Mouse (Mus musculus): ENCODE measurements around the gene Neo1. TPM values are rescaled to one million over a fixed set of nuclear protein-coding genes. Genes with fewer than 3 reads are reported as not detected.
"Not testable (repeated sequence)": the region's sequence is repeated elsewhere in the genome, so short reads cannot be mapped to it uniquely, and the experiment has no call there.

The Neo1 gene
- polyA plus RNA-seq, 1 experiment from 2014 or later: 1.5 TPM

DNA sequence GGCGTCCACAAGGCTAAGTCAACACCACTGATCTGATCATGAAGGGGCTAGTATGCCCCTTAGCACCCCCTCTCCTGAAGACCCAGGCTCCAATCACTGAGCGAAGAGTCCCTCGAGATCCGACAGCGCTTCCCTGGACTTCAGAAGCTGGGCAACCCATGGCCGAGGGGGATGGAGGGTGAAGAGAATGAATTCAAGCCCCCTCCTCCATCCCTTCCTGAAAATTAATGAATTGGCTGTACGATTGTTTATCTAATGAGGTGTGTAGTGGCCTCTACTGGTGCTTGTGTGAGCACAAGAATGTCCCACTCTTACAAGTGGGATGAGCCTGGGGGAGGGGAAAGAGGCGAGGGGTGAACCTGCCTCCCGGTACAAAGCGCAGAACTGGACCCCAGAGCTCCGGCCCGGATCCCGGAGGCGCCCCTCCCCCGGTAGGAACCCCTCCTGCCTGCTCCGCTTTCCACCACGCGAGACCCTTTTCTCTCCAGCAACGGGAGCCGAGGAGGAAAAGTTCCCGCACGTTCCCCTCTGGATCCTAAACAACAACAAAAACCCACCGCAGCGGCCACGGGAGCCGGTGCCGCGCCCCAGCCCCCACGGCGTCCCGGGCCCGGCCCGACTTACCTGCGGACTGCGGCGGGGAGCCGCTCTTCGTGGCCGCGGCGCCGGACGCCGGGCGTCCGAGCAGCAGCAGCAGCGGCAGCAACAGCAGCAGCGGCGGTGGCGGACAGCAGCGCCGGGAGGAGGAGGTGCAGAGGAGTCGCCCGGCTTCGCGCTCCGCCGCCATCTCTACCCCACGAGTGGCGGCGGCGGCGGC, 691 bp downstream of the Neo1 start:
- Histone ChIP-seq H3K4me3 (ENCODE audit: inconsistent target) (no peak overlapping the region), H3K79me2 (ENCODE audit: inconsistent target) (no peaks in the 10 kb centered on the region), H3K27ac (no peak overlapping the region), H3K36me3 (ENCODE audit: inconsistent target) (no peaks in the 10 kb centered on the region)
- 4% methylated on average over 59 of the region's 63 CpGs for WGBS (ENCODE audit: missing documents)

DNA sequence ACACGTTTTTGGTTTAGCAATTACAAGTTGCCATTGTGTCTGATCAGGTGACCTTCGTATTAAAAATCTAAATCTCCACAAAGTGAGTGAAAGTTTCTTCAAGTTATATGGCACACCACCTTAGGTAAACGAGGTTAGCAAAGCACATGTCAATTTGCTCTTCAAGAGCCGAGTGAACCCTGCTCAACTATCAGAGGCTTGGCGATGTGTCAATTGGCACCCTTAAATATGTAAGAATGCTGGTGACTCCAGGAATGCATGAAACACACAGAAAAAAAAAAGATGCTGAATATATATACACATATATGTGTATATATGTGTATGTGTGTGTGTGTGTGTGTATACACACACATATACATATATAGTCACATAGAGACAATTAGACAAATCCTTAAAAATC, 1.4 kb downstream of the Neo1 start:
- no peak overlapping the region for H3K4me3 ChIP-seq (ENCODE audit: inconsistent target)
- WGBS (ENCODE audit: missing documents): 59% methylated on average over 5 of the region's 5 CpGs

DNA sequence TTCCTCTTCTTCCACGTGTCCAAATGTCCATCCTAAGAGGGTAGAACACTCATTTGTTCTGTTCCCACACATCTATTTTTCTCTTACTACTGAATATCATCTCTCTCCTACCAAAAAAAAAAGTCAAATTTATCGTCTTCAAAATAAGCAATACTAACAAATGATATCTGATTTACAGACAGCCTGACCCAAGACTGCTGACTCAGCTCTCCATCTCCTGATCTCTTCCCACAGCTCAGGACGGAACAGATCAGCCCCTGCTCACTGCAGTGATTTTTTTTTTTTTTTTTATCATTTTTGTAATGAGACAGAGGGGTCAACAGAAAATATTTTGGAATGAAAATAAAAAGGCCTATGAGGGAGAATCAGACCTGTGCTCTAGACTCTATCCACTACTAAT, 2.7 kb downstream of the Neo1 start:
- no peaks in the 10 kb centered on the region for H3K79me2 ChIP-seq (ENCODE audit: inconsistent target)
- no peaks in the 10 kb centered on the region for H3K36me3 ChIP-seq (ENCODE audit: inconsistent target)
- no peak overlapping the region for H3K4me3 ChIP-seq (ENCODE audit: inconsistent target)
- no peak overlapping the region for H3K27ac ChIP-seq
- 61% methylated on average over 2 of the region's 3 CpGs for WGBS (ENCODE audit: missing documents)

More for the DNA sequence above, 1.4 kb downstream of the Neo1 start:
- Histone ChIP-seq H3K79me2 (ENCODE audit: inconsistent target) (no peaks in the 10 kb centered on the region), H3K27ac (no peak overlapping the region), H3K36me3 (ENCODE audit: inconsistent target) (no peaks in the 10 kb centered on the region)

DNA sequence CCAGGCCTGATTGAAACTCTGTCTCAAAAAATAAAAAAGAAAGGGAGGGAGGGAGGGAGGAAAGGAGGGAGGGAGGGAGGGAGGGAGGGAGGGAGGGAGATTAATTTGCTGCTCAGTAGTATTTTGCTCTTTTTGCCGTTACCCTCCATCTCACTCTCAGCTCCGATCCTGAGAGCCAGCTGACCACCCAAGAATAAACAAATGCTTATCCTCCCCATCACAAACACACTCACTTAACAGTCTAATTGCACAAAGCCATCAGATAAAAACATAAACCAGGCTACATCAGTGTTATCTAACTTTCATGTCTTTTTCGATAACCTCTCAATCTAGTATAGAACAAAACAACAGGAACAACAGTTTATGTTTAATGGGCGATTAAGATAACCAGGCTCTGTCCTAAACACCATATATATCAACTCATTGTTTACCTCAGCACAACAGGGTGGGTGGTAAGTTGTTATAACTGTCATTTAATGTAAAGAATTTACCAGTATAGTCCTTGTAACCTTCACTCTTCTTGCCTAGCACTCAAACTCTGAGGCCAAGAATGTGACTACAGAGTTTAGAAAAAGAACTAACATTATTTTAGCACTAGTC, 11.9 kb downstream of the Neo1 start:
- WGBS (ENCODE audit: missing documents): 94% methylated on average over 4 of the region's 4 CpGs
- Histone ChIP-seq H3K27ac (no peak overlapping the region), H3K4me3 (ENCODE audit: inconsistent target) (no peak overlapping the region), H3K79me2 (ENCODE audit: inconsistent target) (no peaks in the 10 kb centered on the region), H3K36me3 (ENCODE audit: inconsistent target) (no peaks in the 10 kb centered on the region)

DNA sequence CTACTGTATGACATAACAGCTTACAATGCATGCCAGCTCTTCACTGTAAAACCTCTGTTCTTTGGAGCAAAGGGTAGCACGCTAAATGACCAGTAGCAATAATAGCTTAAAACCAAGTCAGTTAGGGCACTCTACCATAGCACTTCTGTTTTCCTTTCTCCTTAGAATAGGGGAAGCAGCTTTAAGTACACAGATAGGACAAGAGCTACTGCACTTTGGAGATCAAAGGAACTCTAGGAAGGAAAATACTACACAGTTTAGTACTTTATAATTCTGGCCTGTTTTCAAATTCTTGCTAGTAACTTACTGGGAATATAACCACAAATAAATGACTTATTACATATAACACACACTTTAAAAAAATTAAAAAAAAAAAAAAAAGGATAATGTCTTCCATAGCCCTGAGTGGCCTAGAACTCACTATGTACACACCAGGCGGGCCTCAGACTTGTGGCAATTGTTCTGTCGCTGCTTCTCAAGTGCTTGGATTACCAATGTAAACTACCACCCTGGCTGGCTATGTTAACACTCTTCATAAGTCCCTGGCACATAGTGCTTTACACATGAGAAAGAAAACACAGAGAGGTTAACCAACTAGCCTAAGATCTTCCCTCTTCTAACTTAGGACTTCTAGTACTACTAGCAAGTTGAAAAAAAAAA, 20.1 kb downstream of the Neo1 start:
- H3K4me3 ChIP-seq (ENCODE audit: inconsistent target): no peak overlapping the region
- H3K36me3 ChIP-seq (ENCODE audit: inconsistent target): no peaks in the 10 kb centered on the region
- no peak overlapping the region for H3K27ac ChIP-seq
- H3K79me2 ChIP-seq (ENCODE audit: inconsistent target): no peaks in the 10 kb centered on the region
- WGBS (ENCODE audit: missing documents): 70% methylated on average over 3 of the region's 3 CpGs

DNA sequence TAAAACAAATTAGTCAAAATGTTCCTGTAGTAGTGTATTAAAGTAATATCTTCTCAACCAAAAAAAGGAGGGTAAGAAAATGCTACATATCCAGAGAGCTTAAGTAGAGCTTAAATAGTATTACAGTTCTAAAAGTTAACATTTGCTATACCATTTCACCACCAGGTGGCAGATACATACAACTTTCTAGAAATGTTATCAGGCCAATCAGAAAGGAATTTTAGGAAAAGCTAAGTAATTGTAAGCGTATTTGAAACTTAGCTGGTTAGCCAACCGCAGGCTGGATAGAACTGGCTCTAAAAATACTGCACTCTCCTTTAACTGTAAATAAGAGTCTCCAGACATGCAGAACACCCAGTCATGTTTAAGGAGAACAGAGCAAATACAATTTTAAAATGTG, 22.9 kb downstream of the Neo1 start:
- Histone ChIP-seq H3K27ac (no peak overlapping the region), H3K79me2 (ENCODE audit: inconsistent target) (no peaks in the 10 kb centered on the region), H3K36me3 (ENCODE audit: inconsistent target) (no peaks in the 10 kb centered on the region), H3K4me3 (ENCODE audit: inconsistent target) (no peak overlapping the region)
- WGBS (ENCODE audit: missing documents): 30% methylated on average over 2 of the region's 2 CpGs

DNA sequence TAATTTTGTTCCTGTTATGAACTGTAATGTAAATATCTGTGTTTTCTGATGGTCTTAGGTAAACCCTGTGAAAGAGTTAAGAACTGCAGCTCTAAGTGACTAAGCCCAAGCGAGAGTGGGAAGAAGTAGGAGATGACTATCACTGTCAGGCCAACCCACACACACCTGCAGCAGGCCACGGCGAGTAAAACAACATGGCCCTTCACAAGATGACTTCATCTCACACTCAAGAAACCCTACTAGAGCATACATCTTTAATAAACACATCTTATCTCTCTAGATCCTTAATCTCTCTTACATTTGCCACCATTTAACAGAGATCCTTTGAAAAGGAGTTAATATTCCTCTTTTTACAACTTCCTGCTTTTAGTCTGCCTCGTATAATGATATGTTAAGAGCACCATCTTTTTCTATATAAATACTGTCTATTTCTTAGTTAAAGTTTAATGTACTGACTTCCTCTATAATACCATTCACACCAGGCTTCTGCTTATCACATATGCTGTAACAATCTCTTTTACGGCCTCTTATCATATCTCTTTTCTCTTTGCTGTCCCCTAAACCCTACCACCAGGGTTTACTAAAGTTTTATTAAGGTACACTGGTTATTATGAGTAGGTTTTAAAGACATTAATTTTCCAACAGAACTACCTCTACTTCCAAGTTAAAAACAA, 46.8 kb downstream of the Neo1 start:
- no peak overlapping the region for H3K4me3 ChIP-seq (ENCODE audit: inconsistent target)
- no peaks in the 10 kb centered on the region for H3K79me2 ChIP-seq (ENCODE audit: inconsistent target)
- no peak overlapping the region for H3K27ac ChIP-seq
- no peaks in the 10 kb centered on the region for H3K36me3 ChIP-seq (ENCODE audit: inconsistent target)
- WGBS (ENCODE audit: missing documents): 84% methylated on average over 5 of the region's 5 CpGs

DNA sequence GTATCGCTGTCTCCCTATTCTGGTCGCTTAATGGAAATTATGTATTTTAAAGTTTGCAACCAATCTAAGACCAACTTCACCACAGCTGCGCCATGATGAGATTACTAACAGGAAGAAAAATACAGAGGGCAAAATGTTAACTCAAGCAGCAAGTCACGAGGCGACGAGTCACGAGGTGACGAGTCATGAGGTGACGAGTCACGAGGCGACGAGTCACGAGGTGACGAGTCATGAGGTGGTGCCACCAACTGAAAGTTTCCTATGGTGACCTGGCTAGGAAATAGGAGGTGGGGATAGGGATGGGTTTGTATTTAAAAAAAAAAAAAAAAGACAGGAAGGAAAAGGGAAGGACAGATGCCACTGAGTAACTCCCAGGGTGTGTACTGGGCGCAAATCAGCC, 57.2 kb downstream of the Neo1 start:
- H3K4me3 ChIP-seq (ENCODE audit: inconsistent target): no peak overlapping the region
- 81% methylated on average over 15 of the region's 15 CpGs for WGBS (ENCODE audit: missing documents)
- no peaks in the 10 kb centered on the region for H3K79me2 ChIP-seq (ENCODE audit: inconsistent target)
- no peak overlapping the region for H3K27ac ChIP-seq
- no peaks in the 10 kb centered on the region for H3K36me3 ChIP-seq (ENCODE audit: inconsistent target)

DNA sequence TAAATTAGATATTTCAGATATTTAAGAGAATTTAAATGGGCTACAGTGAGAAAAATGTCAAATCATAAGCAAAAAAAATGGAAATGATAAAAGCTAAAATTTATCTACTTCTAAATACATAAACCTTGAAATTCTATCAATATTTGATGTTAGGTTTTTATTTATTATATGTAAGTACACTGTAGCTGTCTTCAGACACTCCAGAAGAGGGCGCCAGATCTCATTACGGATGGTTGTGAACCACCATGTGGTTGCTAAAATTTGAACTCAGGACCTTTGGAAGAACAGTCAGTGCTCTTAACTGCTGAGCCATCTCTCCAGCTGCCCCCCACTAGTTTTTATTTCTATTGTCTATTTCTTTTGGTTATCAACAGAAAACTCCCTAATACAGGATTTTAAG, 65.1 kb downstream of the Neo1 start:
- not testable (repeated sequence) for H3K4me3 ChIP-seq (ENCODE audit: inconsistent target); H3K36me3 ChIP-seq (ENCODE audit: inconsistent target); H3K27ac ChIP-seq; H3K79me2 ChIP-seq (ENCODE audit: inconsistent target)
- WGBS (ENCODE audit: missing documents): 81% methylated on average over 2 of the region's 2 CpGs

DNA sequence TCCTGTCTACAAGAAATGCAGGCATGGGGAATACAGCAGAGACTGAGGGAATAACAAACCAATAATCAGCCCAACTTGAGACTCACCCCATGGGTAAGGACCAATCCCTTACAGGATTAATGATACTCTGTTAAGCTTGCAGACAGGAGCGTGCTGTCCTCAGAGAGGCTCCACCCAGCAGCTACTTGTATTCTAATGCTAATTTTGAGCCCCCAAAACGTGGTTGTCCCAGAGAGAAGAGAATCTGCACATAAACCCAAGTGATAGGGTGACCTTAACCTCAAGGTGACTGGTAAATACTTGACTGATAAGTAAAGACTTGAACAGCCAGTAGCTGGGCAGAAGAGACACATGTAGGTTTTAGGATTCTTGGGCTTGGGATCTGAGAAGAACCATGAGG, 68.9 kb downstream of the Neo1 start:
- Histone ChIP-seq H3K36me3 (ENCODE audit: inconsistent target) (no peaks in the 10 kb centered on the region), H3K4me3 (ENCODE audit: inconsistent target) (no peak overlapping the region), H3K79me2 (ENCODE audit: inconsistent target) (no peaks in the 10 kb centered on the region), H3K27ac (no peak overlapping the region)
- WGBS (ENCODE audit: missing documents): 72% methylated on average over 2 of the region's 2 CpGs

DNA sequence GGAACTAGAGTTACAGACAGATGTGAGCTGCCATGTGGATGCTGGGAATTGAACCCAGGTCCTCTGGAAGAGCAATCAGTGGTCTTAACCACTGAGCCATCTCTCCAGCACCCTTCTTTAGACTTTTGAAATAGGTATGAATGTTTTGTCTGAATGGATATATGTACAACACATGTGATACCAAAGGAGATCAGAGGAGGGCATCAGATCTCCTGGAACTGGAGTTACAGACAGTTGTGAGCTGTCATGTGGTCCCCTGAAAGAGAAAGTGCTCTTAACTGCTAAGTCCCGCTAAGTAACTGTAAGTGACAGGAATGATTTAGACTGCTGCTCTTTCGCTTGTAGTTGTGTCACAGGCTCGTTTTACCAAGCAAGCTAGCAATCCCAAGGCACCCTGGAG, 80.7 kb downstream of the Neo1 start:
- Histone ChIP-seq H3K36me3 (ENCODE audit: inconsistent target) (no peaks in the 10 kb centered on the region), H3K27ac (no peak overlapping the region), H3K4me3 (ENCODE audit: inconsistent target) (no peak overlapping the region), H3K79me2 (ENCODE audit: inconsistent target) (no peaks in the 10 kb centered on the region)
- WGBS (ENCODE audit: missing documents): 9% methylated on average over 3 of the region's 3 CpGs

DNA sequence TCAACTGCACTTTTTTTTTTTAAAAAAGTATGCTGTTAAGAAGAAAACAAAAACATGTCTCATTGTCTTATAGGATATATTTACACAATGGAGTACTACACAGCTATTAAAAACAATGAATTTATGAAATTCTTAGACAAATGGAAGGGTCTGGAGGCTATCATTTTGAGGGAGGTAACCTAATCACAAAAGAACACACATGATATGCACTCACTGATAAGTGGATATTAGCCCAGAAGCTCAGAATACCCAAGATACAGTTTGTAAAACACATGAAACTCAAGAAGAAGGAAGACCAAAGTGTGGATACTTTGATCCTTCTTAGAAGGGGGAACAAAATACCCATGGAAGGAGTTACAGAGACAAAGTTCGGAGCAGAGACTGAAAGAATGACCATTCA, 90.3 kb downstream of the Neo1 start:
- H3K79me2 ChIP-seq (ENCODE audit: inconsistent target); H3K4me3 ChIP-seq (ENCODE audit: inconsistent target); H3K36me3 ChIP-seq (ENCODE audit: inconsistent target); H3K27ac ChIP-seq: not testable (repeated sequence)
- 88% methylated on average over 1 of the region's 1 CpGs for WGBS (ENCODE audit: missing documents)

DNA sequence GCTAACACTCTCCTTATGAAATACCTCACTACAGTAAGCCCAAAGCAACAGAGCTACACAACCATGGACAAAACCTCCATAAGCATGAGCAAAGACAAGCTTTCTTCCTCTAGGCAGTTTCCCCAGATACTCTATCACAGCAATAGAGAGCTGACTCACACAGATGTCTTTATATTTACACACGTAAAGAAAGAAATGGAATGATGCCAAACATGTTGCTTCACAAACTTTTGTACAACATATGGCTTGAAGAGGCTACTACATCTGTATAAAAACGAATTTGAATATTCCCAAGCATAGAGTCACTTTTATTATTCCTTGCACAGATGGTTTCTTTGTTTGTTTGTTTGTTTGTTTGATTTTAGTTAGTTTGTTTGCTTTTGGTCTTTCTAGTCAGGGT, 101.5 kb downstream of the Neo1 start:
- WGBS (ENCODE audit: missing documents): 75% methylated on average over 2 of the region's 2 CpGs
- Histone ChIP-seq H3K27ac (no peak overlapping the region), H3K79me2 (ENCODE audit: inconsistent target) (no peaks in the 10 kb centered on the region), H3K36me3 (ENCODE audit: inconsistent target) (no peaks in the 10 kb centered on the region), H3K4me3 (ENCODE audit: inconsistent target) (no peak overlapping the region)

DNA sequence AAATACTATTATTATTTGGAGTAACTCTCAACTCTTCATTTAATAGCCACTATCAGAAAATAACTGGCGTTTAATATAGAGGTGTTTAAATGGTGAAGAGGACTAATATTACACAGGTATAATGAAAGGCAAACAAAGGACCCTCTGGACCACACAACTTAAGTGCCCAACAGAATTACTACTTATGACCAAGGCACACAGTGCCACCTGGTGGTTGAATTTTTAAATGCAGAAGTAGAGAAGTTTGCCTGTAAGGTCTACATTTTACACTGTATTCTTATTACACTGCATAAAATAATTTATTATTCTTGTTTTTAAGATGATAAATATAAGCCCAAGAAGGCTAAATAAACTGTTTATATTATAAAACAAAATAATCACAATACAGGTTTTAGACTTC, 108.1 kb downstream of the Neo1 start:
- 33% methylated on average over 1 of the region's 1 CpGs for WGBS (ENCODE audit: missing documents)
- no peaks in the 10 kb centered on the region for H3K36me3 ChIP-seq (ENCODE audit: inconsistent target)

More for the DNA sequence above, 108.1 kb downstream of the Neo1 start:
- no peaks in the 10 kb centered on the region for H3K79me2 ChIP-seq (ENCODE audit: inconsistent target)
- H3K4me3 ChIP-seq (ENCODE audit: inconsistent target): no peak overlapping the region
- H3K27ac ChIP-seq: no peak overlapping the region

All from macrophage (primary cell).